Mouse (Mus musculus): ENCODE results near the gene Tecpr2. TPM values are rescaled to one million over a fixed set of nuclear protein-coding genes. Genes with fewer than 3 reads are reported as not detected.

Tecpr2 gene
- polyA plus RNA-seq, 1 experiment = 4.2 TPM

GRCm38 (mm10) chr12:110937496-110937895 lies 48.4 kb downstream of the Tecpr2 start:
- no peak for TF ChIP-seq REST (IDR thresholded peaks at IDR 0.05; ENCODE audit: insufficient read depth, insufficient read length)
- no peak for TF ChIP-seq SRF (IDR thresholded peaks at IDR 0.05; ENCODE audit: control insufficient read depth, insufficient read length, low read depth)
- no peak for TF ChIP-seq POLR2AphosphoS2 (IDR thresholded peaks at IDR 0.05; ENCODE audit: insufficient read length, low read depth)
- TF ChIP-seq MYOG (IDR thresholded peaks at IDR 0.05; ENCODE audit: control insufficient read depth in 1 of 3, insufficient read depth in 1 of 3, insufficient read length in 2 of 3, low read depth in 2 of 3) = no peak
- no peak for TF ChIP-seq MYOD1 (IDR thresholded peaks at IDR 0.05; ENCODE audit: control insufficient read depth in 1 of 3, insufficient read length in 2 of 3, low read depth in 2 of 3)
- no peak for TF ChIP-seq USF1 (IDR thresholded peaks at IDR 0.05; ENCODE audit: low read depth)
- no peak for TF ChIP-seq TCF12 (IDR thresholded peaks at IDR 0.05; ENCODE audit: insufficient read depth, poor library complexity, severe bottlenecking)
- no peak for TF ChIP-seq POLR2A (IDR thresholded peaks at IDR 0.05; ENCODE audit: insufficient read length, low read depth)
- TF ChIP-seq CEBPB (IDR thresholded peaks at IDR 0.05; ENCODE audit: insufficient read depth, poor library complexity, severe bottlenecking) = no peak
- no peak for TF ChIP-seq E2F4 (IDR thresholded peaks at IDR 0.05; ENCODE audit: insufficient read depth)
- no peak for TF ChIP-seq MAX (IDR thresholded peaks at IDR 0.05; ENCODE audit: low read depth)
- TF ChIP-seq TCF3 (IDR thresholded peaks at IDR 0.05; ENCODE audit: insufficient read length, low read depth) = no peak
- peaks cover 9% of the 10 kb centered on the region for H3K36me3 ChIP-seq (ENCODE audit: control insufficient read depth, insufficient read depth)
- no peak overlapping the region for H3K4me3 ChIP-seq
- no peak overlapping the region for H3ac ChIP-seq (ENCODE audit: control insufficient read depth, insufficient read length)
- H3K27me3 ChIP-seq (ENCODE audit: control insufficient read depth, insufficient read depth, insufficient read length) = no peaks in the 10 kb centered on the region
- no peaks in the 10 kb centered on the region for H3K79me2 ChIP-seq (ENCODE audit: control insufficient read depth, insufficient read depth)
- no peak overlapping the region for H3K4me2 ChIP-seq (ENCODE audit: low read depth)

GRCm38 (mm10) chr12:110939385-110939784 lies 50.3 kb downstream of the Tecpr2 start:
- Histone ChIP-seq H3K4me2 (ENCODE audit: low read depth) (no peak overlapping the region), H3K36me3 (ENCODE audit: control insufficient read depth, insufficient read depth) (no peaks in the 10 kb centered on the region), H3ac (ENCODE audit: control insufficient read depth, insufficient read length) (no peak overlapping the region), H3K79me2 (ENCODE audit: control insufficient read depth, insufficient read depth) (no peaks in the 10 kb centered on the region), H3K4me3 (no peak overlapping the region), H3K27me3 (ENCODE audit: control insufficient read depth, insufficient read depth, insufficient read length) (no peaks in the 10 kb centered on the region)
- TF ChIP-seq SRF (IDR thresholded peaks at IDR 0.05; ENCODE audit: control insufficient read depth, insufficient read length, low read depth) (no peak), POLR2A (IDR thresholded peaks at IDR 0.05; ENCODE audit: insufficient read length, low read depth) (no peak), MYOG (IDR thresholded peaks at IDR 0.05; ENCODE audit: control insufficient read depth in 1 of 3, insufficient read depth in 1 of 3, insufficient read length in 2 of 3, low read depth in 2 of 3) (no peak), REST (IDR thresholded peaks at IDR 0.05; ENCODE audit: insufficient read depth, insufficient read length) (no peak), MAX (IDR thresholded peaks at IDR 0.05; ENCODE audit: low read depth) (no peak), E2F4 (IDR thresholded peaks at IDR 0.05; ENCODE audit: insufficient read depth) (no peak), TCF3 (IDR thresholded peaks at IDR 0.05; ENCODE audit: insufficient read length, low read depth) (no peak), MYOD1 (IDR thresholded peaks at IDR 0.05; ENCODE audit: control insufficient read depth in 1 of 3, insufficient read length in 2 of 3, low read depth in 2 of 3) (no peak), POLR2AphosphoS2 (IDR thresholded peaks at IDR 0.05; ENCODE audit: insufficient read length, low read depth) (no peak), CEBPB (IDR thresholded peaks at IDR 0.05; ENCODE audit: insufficient read depth, poor library complexity, severe bottlenecking) (no peak), USF1 (IDR thresholded peaks at IDR 0.05; ENCODE audit: low read depth) (no peak), TCF12 (IDR thresholded peaks at IDR 0.05; ENCODE audit: insufficient read depth, poor library complexity, severe bottlenecking) (no peak)

- H3K4me3 ChIP-seq = no peak overlapping the region
- H3K4me2 ChIP-seq (ENCODE audit: low read depth) = no peak overlapping the region
- peaks cover 3% of the 10 kb centered on the region for H3K36me3 ChIP-seq (ENCODE audit: control insufficient read depth, insufficient read depth)
- H3ac ChIP-seq (ENCODE audit: control insufficient read depth, insufficient read length) = no peak overlapping the region
- no peaks in the 10 kb centered on the region for H3K79me2 ChIP-seq (ENCODE audit: control insufficient read depth, insufficient read depth)
- no peak for TF ChIP-seq MYOG (IDR thresholded peaks at IDR 0.05; ENCODE audit: control insufficient read depth in 1 of 3, insufficient read depth in 1 of 3, insufficient read length in 2 of 3, low read depth in 2 of 3)
- H3K27me3 ChIP-seq (ENCODE audit: control insufficient read depth, insufficient read depth, insufficient read length) = no peaks in the 10 kb centered on the region
Observed at GRCm38 (mm10) chr12:110940869-110941268, 51.8 kb downstream of the Tecpr2 start.

- TF ChIP-seq TCF12 (IDR thresholded peaks at IDR 0.05; ENCODE audit: insufficient read depth, poor library complexity, severe bottlenecking) = no peak
- peak in 1 of 3 experiments; percentile 12 for TF ChIP-seq MYOD1 (IDR thresholded peaks at IDR 0.05; ENCODE audit: control insufficient read depth in 1 of 3, insufficient read length in 2 of 3, low read depth in 2 of 3)
- no peak overlapping the region for H3ac ChIP-seq (ENCODE audit: control insufficient read depth, insufficient read length)
- no peaks in the 10 kb centered on the region for H3K27me3 ChIP-seq (ENCODE audit: control insufficient read depth, insufficient read depth, insufficient read length)
- peak overlapping the region; percentile 62 for H3K4me2 ChIP-seq (ENCODE audit: low read depth)
- H3K79me2 ChIP-seq (ENCODE audit: control insufficient read depth, insufficient read depth) = no peaks in the 10 kb centered on the region
- H3K36me3 ChIP-seq (ENCODE audit: control insufficient read depth, insufficient read depth) = peaks cover 8% of the 10 kb centered on the region
- H3K4me3 ChIP-seq = no peak overlapping the region
Observed at GRCm38 (mm10) chr12:110946216-110946615, 57.2 kb downstream of the Tecpr2 start.

- no peaks in the 10 kb centered on the region for H3K79me2 ChIP-seq (ENCODE audit: control insufficient read depth, insufficient read depth)
Observed at GRCm38 (mm10) chr12:110948082-110948909, 59.2 kb downstream of the Tecpr2 start.

More at GRCm38 (mm10) chr12:110948082-110948909, 59.2 kb downstream of the Tecpr2 start:
- Histone ChIP-seq H3K27me3 (ENCODE audit: control insufficient read depth, insufficient read depth, insufficient read length) (no peaks in the 10 kb centered on the region), H3ac (ENCODE audit: control insufficient read depth, insufficient read length) (no peak overlapping the region), H3K36me3 (ENCODE audit: control insufficient read depth, insufficient read depth) (peaks cover 8% of the 10 kb centered on the region), H3K4me2 (ENCODE audit: low read depth) (no peak overlapping the region), H3K4me3 (no peak overlapping the region)
- TF ChIP-seq USF1 (IDR thresholded peaks at IDR 0.05; ENCODE audit: low read depth) (no peak), MYOG (IDR thresholded peaks at IDR 0.05; ENCODE audit: control insufficient read depth in 1 of 3, insufficient read depth in 1 of 3, insufficient read length in 2 of 3, low read depth in 2 of 3) (peak in 1 of 3 experiments; percentile 5), SRF (IDR thresholded peaks at IDR 0.05; ENCODE audit: control insufficient read depth, insufficient read length, low read depth) (no peak), POLR2A (IDR thresholded peaks at IDR 0.05; ENCODE audit: insufficient read length, low read depth) (no peak), POLR2AphosphoS2 (IDR thresholded peaks at IDR 0.05; ENCODE audit: insufficient read length, low read depth) (no peak), MAX (IDR thresholded peaks at IDR 0.05; ENCODE audit: low read depth) (no peak), E2F4 (IDR thresholded peaks at IDR 0.05; ENCODE audit: insufficient read depth) (no peak), TCF12 (IDR thresholded peaks at IDR 0.05; ENCODE audit: insufficient read depth, poor library complexity, severe bottlenecking) (no peak), CEBPB (IDR thresholded peaks at IDR 0.05; ENCODE audit: insufficient read depth, poor library complexity, severe bottlenecking) (no peak), MYOD1 (IDR thresholded peaks at IDR 0.05; ENCODE audit: control insufficient read depth in 1 of 3, insufficient read length in 2 of 3, low read depth in 2 of 3) (peak in 1 of 3 experiments; percentile 47), REST (IDR thresholded peaks at IDR 0.05; ENCODE audit: insufficient read depth, insufficient read length) (no peak)
